ENCODE assay signal across 8 mouse cellular contexts in genomic region chr6:127768621-127769274, GRCm38 (mm10). TPM values are rescaled to one million over a fixed set of nuclear protein-coding genes. Genes with fewer than 3 reads are reported as not detected.
DNase-seq lines count a peak whose midpoint lies in the region; ATAC-seq and TF ChIP-seq lines count a peak whose summit lies in the region.

No protein-coding gene starts in this region.

- under 1% methylated on average over 50 of the region's 64 CpGs for WGBS in lung, embryonic 16.5 days
- WGBS in hindbrain, embryonic 16.5 days = under 1% methylated on average over 30 of the region's 64 CpGs
- under 1% methylated on average over 48 of the region's 64 CpGs for WGBS in midbrain, postnatal 0 days

- peaks cover 74% of the 10 kb centered on the region for H3K27me3 ChIP-seq in lung, embryonic 16.5 days (ENCODE audit: control insufficient read depth, insufficient read depth, low read depth, low read length)
- no peaks in the 10 kb centered on the region for H3K27me3 ChIP-seq in hindbrain, embryonic 16.5 days (replicated peaks; ENCODE audit: control insufficient read depth, insufficient read depth, low read length)
- H3K27me3 ChIP-seq in midbrain, postnatal 0 days (ENCODE audit: insufficient read depth, low read length) = peaks cover 5% of the 10 kb centered on the region; the same call in 1 of the 2 replicates

- intact Hi-C loops in gastrocnemius, adult 2 months (cut with DNase I) = no loop called here
- intact Hi-C loops in gastrocnemius, postnatal 14 days (cut with DNase I; ENCODE audit: low total_unique reads) = no loop called here

- DNase-seq in lung, postnatal 25 days (ENCODE audit: low spot score) = no peak
- DNase-seq in embryo, embryonic 11 days = peak; percentile 60
- peak; percentile 58 for DNase-seq in midbrain, postnatal 0 days (ENCODE audit: low spot score)
- DNase-seq in gastrocnemius, adult 2 months = no peak
- DNase-seq in adrenal gland, postnatal 10 days = no peak
- no peak for DNase-seq in gastrocnemius, postnatal 14 days

- peak overlapping the region; percentile 23 for H3K4me3 ChIP-seq in lung, embryonic 16.5 days (ENCODE audit: low read length)
- H3K4me3 ChIP-seq in hindbrain, embryonic 16.5 days (ENCODE audit: low read length) = peak overlapping the region; percentile 61
- H3K4me3 ChIP-seq in midbrain, postnatal 0 days (ENCODE audit: low read depth, low read length) = peak overlapping the region; percentile 73
- H3K4me3 ChIP-seq in gastrocnemius, adult 2 months = no peak overlapping the region

- H3K4me1 ChIP-seq in lung, embryonic 16.5 days (replicated peaks; ENCODE audit: control insufficient read depth, insufficient read depth, low read length) = peaks cover 10% of the 10 kb centered on the region; the same call in 1 of the 2 replicates
- peaks cover 35% of the 10 kb centered on the region for H3K4me1 ChIP-seq in hindbrain, embryonic 16.5 days (ENCODE audit: control insufficient read depth, insufficient read depth, low read depth, low read length)
- peaks cover 12% of the 10 kb centered on the region; the same call in 1 of the 2 replicates for H3K4me1 ChIP-seq in midbrain, postnatal 0 days (ENCODE audit: insufficient read depth, low read length)

- H3K36me3 ChIP-seq in lung, embryonic 16.5 days (ENCODE audit: control insufficient read depth, insufficient read depth, low read length) = no peaks in the 10 kb centered on the region
- H3K36me3 ChIP-seq in hindbrain, embryonic 16.5 days (ENCODE audit: control insufficient read depth, insufficient read depth, low read length) = no peaks in the 10 kb centered on the region
- H3K36me3 ChIP-seq in midbrain, postnatal 0 days (ENCODE audit: insufficient read depth, low read length) = no peaks in the 10 kb centered on the region

- ATAC-seq in lung, embryonic 16.5 days (ENCODE audit: low read depth) = no peak
- ATAC-seq in hindbrain, embryonic 16.5 days = peak; percentile 16
- ATAC-seq in midbrain, postnatal 0 days (ENCODE audit: low FRiP score) = peak; percentile 17

- TF ChIP-seq CTCF in midbrain, postnatal 0 days (IDR thresholded peaks at IDR 0.05) = no peak
- no peak for TF ChIP-seq CTCF in gastrocnemius, adult 2 months (IDR thresholded peaks at IDR 0.05)

- H3K4me2 ChIP-seq in lung, embryonic 16.5 days (ENCODE audit: low read depth, low read length) = peak overlapping the region; percentile 50
- H3K4me2 ChIP-seq in hindbrain, embryonic 16.5 days (ENCODE audit: low read length) = peak overlapping the region; percentile 78
- H3K4me2 ChIP-seq in midbrain, postnatal 0 days (ENCODE audit: low read depth, low read length, poor library complexity, severe bottlenecking) = peak overlapping the region; percentile 91

- no peak overlapping the region for H3K9ac ChIP-seq in lung, embryonic 16.5 days (ENCODE audit: low read length)
- peak overlapping the region; percentile 58 for H3K9ac ChIP-seq in hindbrain, embryonic 16.5 days (ENCODE audit: low read depth, low read length)
- H3K9ac ChIP-seq in midbrain, postnatal 0 days (replicated peaks; ENCODE audit: low read length, poor library complexity, severe bottlenecking) = peak overlapping the region; percentile 62

- no peak overlapping the region for H3K27ac ChIP-seq in lung, embryonic 16.5 days (ENCODE audit: low read length)
- H3K27ac ChIP-seq in hindbrain, embryonic 16.5 days (ENCODE audit: low read depth, low read length) = peak overlapping the region; percentile 76
- peak overlapping the region; percentile 69 for H3K27ac ChIP-seq in midbrain, postnatal 0 days (ENCODE audit: low read depth, low read length)
- no peak overlapping the region for H3K27ac ChIP-seq in gastrocnemius, adult 2 months

- no peaks in the 10 kb centered on the region for H3K9me3 ChIP-seq in lung, embryonic 16.5 days (ENCODE audit: control insufficient read depth, low read length)
- H3K9me3 ChIP-seq in hindbrain, embryonic 16.5 days (ENCODE audit: control insufficient read depth, low read length) = no peaks in the 10 kb centered on the region
- H3K9me3 ChIP-seq in midbrain, postnatal 0 days (ENCODE audit: low read length) = no peaks in the 10 kb centered on the region

RNA-seq across cellular contexts. Expression of gene Prmt8, which starts 0.5 kb away (rescaled TPM):
- polyA plus RNA-seq in lung, embryonic 16.5 days (2015; fragmentation: Nextera tagmentation; extraction: Ambion mirVana) = 0.08 TPM in 1 of 2 replicates, not detected in the other
- 35.2 and 37.0 TPM in 2 replicates for polyA plus RNA-seq in hindbrain, embryonic 16.5 days (2015; fragmentation: Nextera tagmentation; extraction: Ambion mirVana)
- total RNA-seq in midbrain, postnatal 0 days (2014; rRNA removed) = 22.5 and 30.7 TPM in 2 replicates
- polyA plus RNA-seq in midbrain, postnatal 0 days (2015; fragmentation: Nextera tagmentation; extraction: Ambion mirVana) = 24.2 and 29.3 TPM in 2 replicates
- total RNA-seq in gastrocnemius, adult 2 months (2021) = not detected
- under 1 TPM; 0.12 to 0.15 TPM for total RNA-seq in adrenal gland, postnatal 10 days (2021)
- total RNA-seq in gastrocnemius, postnatal 14 days (2021) = not detected

Comparison
In these comparisons a context has a peak if more than half of its experiments do, and no peak if none do; other contexts are left out.
1. H3K27ac ChIP-seq: peak in hindbrain, embryonic 16.5 days (single experiment) and midbrain, postnatal 0 days (single experiment); none in lung, embryonic 16.5 days (single experiment) and gastrocnemius, adult 2 months (single experiment).
2. DNase-seq: peak in embryo, embryonic 11 days (single experiment) and midbrain, postnatal 0 days (single experiment); none in lung, postnatal 25 days (single experiment), gastrocnemius, adult 2 months (single experiment), adrenal gland, postnatal 10 days (single experiment) and gastrocnemius, postnatal 14 days (single experiment).
3. RNA of gene Prmt8, which starts 0.5 kb away (total RNA-seq): 22.5 to 30.7 TPM in midbrain, postnatal 0 days; 0.12 to 0.15 TPM in adrenal gland, postnatal 10 days, not detected in gastrocnemius, postnatal 14 days and not detected in gastrocnemius, adult 2 months; every median in the first group is over 10 times any median in the second.
4. Peak in every context shown above with its lines, with median percentiles within 50 percentile points of each other: H3K4me2 ChIP-seq.